In genomic region chr14:58109601-58110000, GRCm38 (mm10) we compare ENCODE assay signal across 27 mouse cellular contexts. TPM values are rescaled to one million over a fixed set of nuclear protein-coding genes. Genes with fewer than 3 reads are reported as not detected.
A peak's percentile ranks its signal among the peaks of the same experiment; 100 is the strongest.
DNase-seq lines count a peak whose midpoint lies in the region; ATAC-seq and TF ChIP-seq lines count a peak whose summit lies in the region.
"Had no signal": no experiment of that assay in that cellular context is flagged by ENCODE, and none has a peak within 500 bp of the region (broad histone marks: within the 10 kb centered on the region; RNA-seq: fewer than 3 reads in every experiment).

No protein-coding gene starts in this region.

- peak overlapping the region; percentile 25; the same call in 1 of the 2 replicates for H3K4me2 ChIP-seq in forebrain, embryonic 16.5 days (ENCODE audit: low read length)
- H3K4me2 ChIP-seq in forebrain, embryonic 12.5 days, result no peak overlapping the region
- H3K4me2 ChIP-seq in hindbrain, postnatal 0 days (ENCODE audit: low read depth, low read length), result no peak overlapping the region
- no peak overlapping the region for H3K4me2 ChIP-seq in hindbrain, embryonic 11.5 days (replicated peaks; ENCODE audit: low read depth, low read length)
- 0 out of 2 replicates have a peak overlapping the region, but pooled peaks have one; percentile 7 for H3K4me2 ChIP-seq in neural tube, embryonic 15.5 days
- H3K4me2 ChIP-seq: embryonic facial prominence, embryonic 13.5 days; heart, embryonic 15.5 days; intestine, embryonic 15.5 days; liver, embryonic 12.5 days; midbrain, embryonic 12.5 days had no signal

- H3K27me3 ChIP-seq in forebrain, embryonic 16.5 days (replicated peaks; ENCODE audit: control insufficient read depth, insufficient read depth, low read length), result no peaks in the 10 kb centered on the region
- H3K27me3 ChIP-seq in forebrain, embryonic 12.5 days, result no peaks in the 10 kb centered on the region
- H3K27me3 ChIP-seq in hindbrain, postnatal 0 days (ENCODE audit: insufficient read depth, low read length), result no peaks in the 10 kb centered on the region
- no peaks in the 10 kb centered on the region for H3K27me3 ChIP-seq in hindbrain, embryonic 11.5 days (ENCODE audit: control insufficient read depth, insufficient read depth, low read length)
- no peaks in the 10 kb centered on the region for H3K27me3 ChIP-seq in neural tube, embryonic 15.5 days (replicated peaks)
- H3K27me3 ChIP-seq: embryonic facial prominence, embryonic 13.5 days; heart, embryonic 15.5 days; intestine, embryonic 15.5 days; liver, embryonic 12.5 days; megakaryocyte, embryonic 14.5 days; midbrain, embryonic 12.5 days had no signal

- no peaks in the 10 kb centered on the region for H3K36me3 ChIP-seq in forebrain, embryonic 16.5 days (ENCODE audit: control insufficient read depth, insufficient read depth)
- no peaks in the 10 kb centered on the region for H3K36me3 ChIP-seq in forebrain, embryonic 12.5 days (replicated peaks)
- H3K36me3 ChIP-seq in hindbrain, postnatal 0 days (ENCODE audit: insufficient read depth, low read length), result no peaks in the 10 kb centered on the region
- H3K36me3 ChIP-seq in hindbrain, embryonic 11.5 days (ENCODE audit: control insufficient read depth, insufficient read depth, low read length), result no peaks in the 10 kb centered on the region
- no peaks in the 10 kb centered on the region for H3K36me3 ChIP-seq in neural tube, embryonic 15.5 days
- H3K36me3 ChIP-seq: embryonic facial prominence, embryonic 13.5 days; G1E; heart, embryonic 10.5 days; heart, embryonic 15.5 days; intestine, embryonic 15.5 days; liver, embryonic 12.5 days; midbrain, embryonic 12.5 days had no signal

- no peak overlapping the region for H3K4me3 ChIP-seq in forebrain, embryonic 16.5 days (replicated peaks; ENCODE audit: low read length)
- H3K4me3 ChIP-seq in forebrain, embryonic 12.5 days (replicated peaks), result no peak overlapping the region
- no peak overlapping the region for H3K4me3 ChIP-seq in hindbrain, postnatal 0 days (ENCODE audit: low read length)
- H3K4me3 ChIP-seq in hindbrain, embryonic 11.5 days (ENCODE audit: low read depth, low read length), result no peak overlapping the region
- H3K4me3 ChIP-seq in neural tube, embryonic 15.5 days (replicated peaks), result no peak overlapping the region
- H3K4me3 ChIP-seq: embryonic facial prominence, embryonic 13.5 days; heart, embryonic 10.5 days; heart, embryonic 15.5 days; intestine, embryonic 15.5 days; layer of hippocampus, adult 2 months; liver, embryonic 12.5 days; megakaryocyte, embryonic 14.5 days; midbrain, embryonic 12.5 days had no signal

- no peak for TF ChIP-seq CTCF in hindbrain, postnatal 0 days (IDR thresholded peaks at IDR 0.05; ENCODE audit: low read depth)

- no peak overlapping the region for H3K27ac ChIP-seq in forebrain, embryonic 16.5 days (ENCODE audit: low read length)
- H3K27ac ChIP-seq in forebrain, embryonic 12.5 days, result no peak overlapping the region
- H3K27ac ChIP-seq in hindbrain, postnatal 0 days, result no peak overlapping the region
- H3K27ac ChIP-seq in hindbrain, embryonic 11.5 days (ENCODE audit: low read depth, low read length), result no peak overlapping the region
- no peak overlapping the region for H3K27ac ChIP-seq in neural tube, embryonic 15.5 days (replicated peaks)
- H3K27ac ChIP-seq: embryonic facial prominence, embryonic 13.5 days; heart, embryonic 10.5 days; heart, embryonic 15.5 days; intestine, embryonic 15.5 days; layer of hippocampus, adult 2 months; liver, embryonic 12.5 days; midbrain, embryonic 12.5 days had no signal

- H3K9ac ChIP-seq in forebrain, embryonic 16.5 days (replicated peaks; ENCODE audit: low read depth, low read length), result no peak overlapping the region
- no peak overlapping the region for H3K9ac ChIP-seq in forebrain, embryonic 12.5 days
- no peak overlapping the region for H3K9ac ChIP-seq in hindbrain, postnatal 0 days (replicated peaks; ENCODE audit: low read length)
- no peak overlapping the region for H3K9ac ChIP-seq in hindbrain, embryonic 11.5 days (ENCODE audit: low read depth, low read length)
- H3K9ac ChIP-seq in neural tube, embryonic 15.5 days (replicated peaks), result no peak overlapping the region
- H3K9ac ChIP-seq: embryonic facial prominence, embryonic 13.5 days; heart, embryonic 15.5 days; intestine, embryonic 15.5 days; liver, embryonic 12.5 days; liver, postnatal 0 days; midbrain, embryonic 12.5 days had no signal

- 62% methylated on average over 9 of the region's 9 CpGs for WGBS in forebrain, embryonic 16.5 days
- 91% methylated on average over 9 of the region's 9 CpGs for WGBS in forebrain, embryonic 12.5 days
- WGBS in hindbrain, postnatal 0 days, result 48% methylated on average over 9 of the region's 9 CpGs
- 88% methylated on average over 9 of the region's 9 CpGs for WGBS in hindbrain, embryonic 11.5 days
- WGBS in neural tube, embryonic 15.5 days, result 59% methylated on average over 9 of the region's 9 CpGs

- peaks cover 17% of the 10 kb centered on the region for H3K4me1 ChIP-seq in forebrain, embryonic 16.5 days (replicated peaks; ENCODE audit: control insufficient read depth, insufficient read depth, low read length)
- H3K4me1 ChIP-seq in forebrain, embryonic 12.5 days, result peaks cover 4% of the 10 kb centered on the region; the same call in 1 of the 2 replicates
- 0 out of 2 replicates have a peak, but pooled peaks cover 4% of the 10 kb centered on the region for H3K4me1 ChIP-seq in hindbrain, postnatal 0 days (ENCODE audit: insufficient read depth, low read length)
- no peaks in the 10 kb centered on the region for H3K4me1 ChIP-seq in hindbrain, embryonic 11.5 days (replicated peaks; ENCODE audit: control insufficient read depth, insufficient read depth, low read length)
- H3K4me1 ChIP-seq in neural tube, embryonic 15.5 days, result peaks cover 4% of the 10 kb centered on the region; the same call in 1 of the 2 replicates
- H3K4me1 ChIP-seq: embryonic facial prominence, embryonic 13.5 days; intestine, embryonic 15.5 days; liver, embryonic 12.5 days; megakaryocyte, embryonic 14.5 days; midbrain, embryonic 12.5 days had no signal

- DNase-seq in cerebellum, adult 9-11 months, result peak; percentile 53
- no peak for DNase-seq in cerebellum, adult 11-12 months
- peak; percentile 36 for DNase-seq in hindbrain, postnatal 0 days (ENCODE audit: low spot score)
- DNase-seq in hindbrain, embryonic 11.5 days (ENCODE audit: low spot score), result no peak
- DNase-seq: adrenal gland, adult 8-10 months; gastrocnemius, postnatal 10 days; kidney, adult 2 months; kidney, postnatal 36 days; liver, postnatal 0 days; lung, postnatal 4 days; right cerebral cortex, adult 18-20 months; spleen, adult 18-20 months; thymus, postnatal 14 days had no signal

- H3K9me3 ChIP-seq in forebrain, embryonic 16.5 days (ENCODE audit: control insufficient read depth, low read length), result no peaks in the 10 kb centered on the region
- H3K9me3 ChIP-seq in forebrain, embryonic 12.5 days, result no peaks in the 10 kb centered on the region
- H3K9me3 ChIP-seq in hindbrain, postnatal 0 days (ENCODE audit: low read length), result no peaks in the 10 kb centered on the region
- no peaks in the 10 kb centered on the region for H3K9me3 ChIP-seq in hindbrain, embryonic 11.5 days (ENCODE audit: control insufficient read depth, low read length)
- H3K9me3 ChIP-seq in neural tube, embryonic 15.5 days (replicated peaks), result no peaks in the 10 kb centered on the region
- H3K9me3 ChIP-seq: embryonic facial prominence, embryonic 13.5 days; heart, embryonic 10.5 days; heart, embryonic 15.5 days; intestine, embryonic 15.5 days; liver, embryonic 12.5 days; megakaryocyte, embryonic 14.5 days; midbrain, embryonic 12.5 days had no signal

- ATAC-seq in forebrain, embryonic 16.5 days, result no peak
- ATAC-seq in forebrain, embryonic 12.5 days (ENCODE audit: low FRiP score), result no peak
- ATAC-seq in hindbrain, postnatal 0 days, result 0 out of 2 replicates have a peak, but pooled peaks have one; percentile 55
- no peak for ATAC-seq in hindbrain, embryonic 11.5 days (ENCODE audit: low FRiP score)
- ATAC-seq in neural tube, embryonic 15.5 days (ENCODE audit: low FRiP score), result no peak
- ATAC-seq: hindbrain, embryonic 16.5 days; intestine, embryonic 15.5 days; liver, embryonic 12.5 days; liver, postnatal 0 days had no signal

RNA-seq across cellular contexts. Expression of gene Fgf9, which starts 39.3 kb away (rescaled TPM):
- 7.4 and 10.1 TPM in 2 replicates for polyA plus RNA-seq in forebrain, embryonic 16.5 days (2015; fragmentation: Nextera tagmentation; extraction: Ambion mirVana)
- polyA plus RNA-seq in forebrain, embryonic 12.5 days (2016; fragmentation: Nextera tagmentation; extraction: Ambion mirVana), result 2.8 and 3.8 TPM in 2 replicates
- 10.8 and 12.4 TPM in 2 replicates for total RNA-seq in hindbrain, postnatal 0 days (2014; rRNA removed)
- polyA plus RNA-seq in hindbrain, postnatal 0 days (2015; fragmentation: Nextera tagmentation; extraction: Ambion mirVana), result 24.2 and 25.9 TPM in 2 replicates
- polyA plus RNA-seq in hindbrain, embryonic 11.5 days (2014; fragmentation: Nextera tagmentation; extraction: Ambion mirVana), result 4.7 and 6.6 TPM in 2 replicates
- 24.9 and 25.9 TPM in 2 replicates for polyA plus RNA-seq in neural tube, embryonic 15.5 days (2015; fragmentation: Nextera tagmentation; extraction: Ambion mirVana)
- total RNA-seq: monocyte, adult 5-6 weeks had no signal
- polyA plus RNA-seq: G1E had no signal

Comparison
In these comparisons a context has a peak if more than half of its experiments do, and no peak if none do; other contexts are left out.
1. DNase-seq: peak in cerebellum, adult 9-11 months (single experiment) and hindbrain, postnatal 0 days (single experiment); none in cerebellum, adult 11-12 months (single experiment) and hindbrain, embryonic 11.5 days (single experiment).
2. H3K4me2 ChIP-seq: peak in forebrain, embryonic 16.5 days (single experiment) and neural tube, embryonic 15.5 days (single experiment); none in forebrain, embryonic 12.5 days (single experiment), hindbrain, postnatal 0 days (single experiment) and hindbrain, embryonic 11.5 days (single experiment).